Mouse (Mus musculus) adrenal gland, adult 2 months (tissue): Measurements from ENCODE around the gene Gm340. TPM values are rescaled to one million over a fixed set of nuclear protein-coding genes. Genes with fewer than 3 reads are reported as not detected.
A peak's percentile ranks its signal among the peaks of the same experiment; 100 is the strongest.

Experiments
- DNase-seq: peaks from one replicate; pipeline ENCODE4 v3.0.0; 2021
- microRNA-seq, 2 experiments: library from miRNA; unstranded; fragments of <30 nt; microRNA quantifications; one replicate each; pipeline ENCODE4 v1.2.0; 2021
- polyA plus RNA-seq: library from polyadenylated mRNA; depleted of rRNA; stranded (reverse); fragments of >200 nt; gene quantifications from 2 replicates; pipeline ENCODE4 v1.2.3, GENCODE M21; 2012; rRNA removed
- total RNA-seq, 2 experiments: library from RNA; stranded (reverse); gene quantifications; 2 replicates each; pipeline ENCODE4 v1.2.3; 2021

The Gm340 gene
- total and polyA plus RNA-seq, 3 experiments, result 0.39 to 15.0 (median 12.9) TPM

- DNase-seq, result no peak
Observed at GRCm38 (mm10) chr19:41613325-41614087, 31.3 kb downstream of the Gm340 start.

- peak; percentile 23 for DNase-seq
Observed at GRCm38 (mm10) chr19:41615606-41616224, 33.5 kb downstream of the Gm340 start.

GRCm38 (mm10) chr19:41616274-41616673, 34.1 kb downstream of the Gm340 start:
- peak; percentile 38 for DNase-seq

- DNase-seq, result no peak
Observed at GRCm38 (mm10) chr19:41617102-41617501, 34.9 kb downstream of the Gm340 start.

- DNase-seq, result no peak
Observed at GRCm38 (mm10) chr19:41618153-41618657, 36.0 kb downstream of the Gm340 start.

GRCm38 (mm10) chr19:41618771-41619385, 36.7 kb downstream of the Gm340 start:
- DNase-seq, result peak; percentile 47

- DNase-seq, result no peak
Observed at GRCm38 (mm10) chr19:41620366-41621092, 38.4 kb downstream of the Gm340 start.

GRCm38 (mm10) chr19:41628970-41629369, 46.8 kb downstream of the Gm340 start:
- no peak for DNase-seq

GRCm38 (mm10) chr19:41629532-41629931, 47.4 kb downstream of the Gm340 start:
- DNase-seq, result peak; percentile 38

- DNase-seq, result no peak
Observed at GRCm38 (mm10) chr19:41634099-41634498, 51.9 kb downstream of the Gm340 start.

- DNase-seq, result no peak
Observed at GRCm38 (mm10) chr19:41634999-41635398, 52.8 kb downstream of the Gm340 start.

Small RNA genes within 50 kb of the gene (microRNA-seq; reads per million reads assigned to microRNA genes)
- gene Mir8091, result 0 to 0.22 reads per million in 2 experiments

Other genes with a start within 250 kb of the Gm340 start
- gene Pik3ap1, start 197.3 kb upstream of the Gm340 start, total RNA-seq, result 10 to 100 TPM in 1 of 2 experiments, 1 to 10 TPM in 1; 6.5 to 37.2 TPM
- gene Pik3ap1, start 197.3 kb upstream of the Gm340 start, polyA plus RNA-seq, result 3.6 and 4.5 TPM in 2 replicates
- gene Lcor, start 99.7 kb upstream of the Gm340 start, total RNA-seq, result 10 to 100 TPM; 13.2 to 18.5 TPM
- 0.87 and 2.0 TPM in 2 replicates for gene Lcor, start 99.7 kb upstream of the Gm340 start, polyA plus RNA-seq
- gene Slit1, start 161.3 kb downstream of the Gm340 start, total RNA-seq, result 10 to 100 TPM in 1 of 2 experiments, 1 to 10 TPM in 1; 2.9 to 18.1 TPM
- gene Slit1, start 161.3 kb downstream of the Gm340 start, polyA plus RNA-seq, result 11.9 and 17.9 TPM in 2 replicates
- gene Arhgap19, start 219.7 kb downstream of the Gm340 start, total RNA-seq, result 1 to 10 TPM; 3.5 to 5.2 TPM
- gene Arhgap19, start 219.7 kb downstream of the Gm340 start, polyA plus RNA-seq, result 0.83 TPM in 2 replicates
- gene Frat1, start 247.6 kb downstream of the Gm340 start, total RNA-seq, result 10 to 100 TPM in 1 of 2 experiments, 1 to 10 TPM in 1; 3.8 to 10.8 TPM
- 9.7 and 14.7 TPM in 2 replicates for gene Frat1, start 247.6 kb downstream of the Gm340 start, polyA plus RNA-seq